Mouse (Mus musculus): Measurements from ENCODE around the gene Nipsnap1.

- TF ChIP-seq EP300 (IDR thresholded peaks at IDR 0.05; ENCODE audit: low read length), result no peak
- no peak for TF ChIP-seq POLR2A (IDR thresholded peaks at IDR 0.05; ENCODE audit: low read depth, low read length)
- no peak for TF ChIP-seq CTCF (conservative IDR thresholded peaks at IDR 0.05 in 1 of 2, IDR thresholded peaks at IDR 0.05 in 1 of 2; ENCODE audit: low read depth in 2 of 2, low read length in 2 of 2)
- no peak for TF ChIP-seq E2F4 (IDR thresholded peaks at IDR 0.05; ENCODE audit: insufficient replicate concordance, low read depth, low read length)
- no peak for TF ChIP-seq NRF1 (IDR thresholded peaks at IDR 0.05; ENCODE audit: low read depth, low read length)
- no peak for TF ChIP-seq CHD1 (IDR thresholded peaks at IDR 0.05; ENCODE audit: low read depth, low read length)
- no peak for TF ChIP-seq RAD21 (IDR thresholded peaks at IDR 0.05; ENCODE audit: low read depth, low read length)
- TF ChIP-seq MAZ (IDR thresholded peaks at IDR 0.05; ENCODE audit: low read depth, low read length), result no peak
- no peak for TF ChIP-seq POLR2AphosphoS2 (IDR thresholded peaks at IDR 0.05; ENCODE audit: low read depth, low read length)
- TF ChIP-seq TCF12 (IDR thresholded peaks at IDR 0.05; ENCODE audit: low read depth, low read length), result no peak
- no peak for TF ChIP-seq NELFE (IDR thresholded peaks at IDR 0.05; ENCODE audit: low read depth, low read length)
- TF ChIP-seq ZKSCAN1 (IDR thresholded peaks at IDR 0.05; ENCODE audit: borderline replicate concordance, low read depth, low read length), result no peak
- TF ChIP-seq USF1 (IDR thresholded peaks at IDR 0.05; ENCODE audit: low read depth, low read length), result no peak
These were observed 28.2 kb downstream of the Nipsnap1 start for GRCm38 (mm10) chr11:4901956-4902355.

Measured in CH12.LX (cell line).